Mouse (Mus musculus): Measurements from ENCODE around the gene Olfr1216. TPM values are rescaled to one million over a fixed set of nuclear protein-coding genes. Genes with fewer than 3 reads are reported as not detected.

Gene Olfr1216
- total RNA-seq (2023), result not detected

GRCm38 (mm10) chr2:89018240-89018639, at the start of gene Olfr1216:
TSS of gene Olfr1216 (minus strand) at chr2:89018340.

GRCm38 (mm10) chr2:89061087-89061486, 42.9 kb upstream of the Olfr1216 start, which contains the start of gene Olfr1218:
TSS of gene Olfr1218 (minus strand) at chr2:89061187.

GRCm38 (mm10) chr2:89031965-89032364, 13.8 kb upstream of the Olfr1216 start, which contains the start of gene Olfr1217:
TSS of gene Olfr1217 (minus strand) at chr2:89032065.

GRCm38 (mm10) chr2:89006873-89007272, 11.3 kb downstream of the Olfr1216 start, which contains the start of gene Olfr1215:
TSS of gene Olfr1215 (minus strand) at chr2:89006973.

GRCm38 (mm10) chr2:88992553-88992952, 25.6 kb downstream of the Olfr1216 start, which contains the start of gene Olfr1214:
TSS of gene Olfr1214 (minus strand) at chr2:88992653.

GRCm38 (mm10) chr2:88980181-88980580, 38.0 kb downstream of the Olfr1216 start, which contains the start of gene Gm13762:
TSS of gene Gm13762 (minus strand) at chr2:88980281.

Other genes starting within 250 kb of the Olfr1216 start
- gene Olfr1200, start 247.9 kb downstream of the Olfr1216 start, total RNA-seq (2023), result not detected
- not detected for gene Olfr1201, start 225.3 kb downstream of the Olfr1216 start, total RNA-seq (2023)
- not detected for gene Olfr1202, start 203.8 kb downstream of the Olfr1216 start, total RNA-seq (2023)
- gene Olfr1205, start 188.6 kb downstream of the Olfr1216 start, total RNA-seq (2023), result not detected
- gene Olfr1204, start 169.0 kb downstream of the Olfr1216 start, total RNA-seq (2023), result not detected
- not detected for gene Olfr1206, start 155.1 kb downstream of the Olfr1216 start, total RNA-seq (2023)
- not detected for gene Olfr1208, start 116.0 kb downstream of the Olfr1216 start, total RNA-seq (2023)
- gene Olfr1209, start 103.2 kb downstream of the Olfr1216 start, total RNA-seq (2023), result not detected
- not detected for gene Olfr1211, start 80.2 kb downstream of the Olfr1216 start, total RNA-seq (2023)
- gene Olfr1212, start 64.4 kb downstream of the Olfr1216 start, total RNA-seq (2023), result not detected
- not detected for gene Gm13762, start 38.1 kb downstream of the Olfr1216 start, total RNA-seq (2023)
- gene Olfr1214, start 25.7 kb downstream of the Olfr1216 start, total RNA-seq (2023), result not detected
- not detected for gene Olfr1215, start 11.4 kb downstream of the Olfr1216 start, total RNA-seq (2023)
- gene Olfr1217, start 13.7 kb upstream of the Olfr1216 start, total RNA-seq (2023), result not detected
- not detected for gene Olfr1218, start 42.8 kb upstream of the Olfr1216 start, total RNA-seq (2023)
- gene Olfr1219, start 65.2 kb upstream of the Olfr1216 start, total RNA-seq (2023), result not detected
- gene Olfr1220, start 88.5 kb upstream of the Olfr1216 start, total RNA-seq (2023), result not detected
- gene Olfr1221, start 98.9 kb upstream of the Olfr1216 start, total RNA-seq (2023), result not detected
- gene Olfr1222, start 114.7 kb upstream of the Olfr1216 start, total RNA-seq (2023), result not detected
- not detected for gene Olfr1223, start 133.2 kb upstream of the Olfr1216 start, total RNA-seq (2023)
- gene Olfr1224-ps1, start 145.8 kb upstream of the Olfr1216 start, total RNA-seq (2023), result not detected
- not detected for gene Olfr1225, start 156.3 kb upstream of the Olfr1216 start, total RNA-seq (2023)
- not detected for gene Olfr1226, start 181.7 kb upstream of the Olfr1216 start, total RNA-seq (2023)
- gene Olfr1228, start 235.7 kb upstream of the Olfr1216 start, total RNA-seq (2023), result not detected